Mouse (Mus musculus) embryonic facial prominence, embryonic 10.5 days (tissue): Measurements from ENCODE around the gene Auts2. TPM values are rescaled to one million over a fixed set of nuclear protein-coding genes. Genes with fewer than 3 reads are reported as not detected.

ENCODE experiments used
- DNase-seq: peaks from one replicate; pipeline ENCODE4 v3.0.0-alpha.2; 2017; ENCODE audit warnings: low spot score
- H3K27ac ChIP-seq: fragments of 300-500 bp; sonication (generic); replicated peaks from 2 replicates; pipeline ENCODE4 v1.5.1; 2016; ENCODE audit warnings: mild to moderate bottlenecking
- H3K27me3 ChIP-seq: fragments of 300-500 bp; sonication (generic); replicated peaks from 2 replicates; pipeline ENCODE4 v1.6.1; 2016; ENCODE audit warnings: low read depth, mild to moderate bottlenecking; ENCODE audit not compliant: poor library complexity, severe bottlenecking
- H3K36me3 ChIP-seq: fragments of 300-500 bp; sonication (generic); replicated peaks from 2 replicates; pipeline ENCODE4 v1.6.1; 2016; ENCODE audit warnings: mild to moderate bottlenecking, moderate library complexity
- H3K4me1 ChIP-seq: fragments of 300-500 bp; sonication (generic); 2 replicates; pipeline ENCODE4 v1.6.1; 2016
- H3K4me3 ChIP-seq: fragments of 300-500 bp; sonication (generic); 2 replicates; pipeline ENCODE4 v1.5.1; 2016; ENCODE audit warnings: mild to moderate bottlenecking, moderate library complexity
- H3K9me3 ChIP-seq: fragments of 300-500 bp; sonication (generic); 2 replicates; pipeline ENCODE4 v1.6.1; 2016; ENCODE audit warnings: mild to moderate bottlenecking
- WGBS: fragments of 180-500 bp; shearing (Covaris S2); methylation state at CpG from one replicate; pipeline ENCODE4 v1.1.7; 2016; 5-methylcytosine and 5-hydroxymethylcytosine counted together
- polyA plus RNA-seq: library from polyadenylated mRNA; unstranded; fragments of >200 nt; fragmentation: Nextera tagmentation; extraction: Ambion mirVana; gene quantifications from 2 replicates; pipeline ENCODE4 v1.2.1, GENCODE M21; 2016

The Auts2 gene
- polyA plus RNA-seq, 1 experiment from 2014 or later: 50.0 TPM

DNA sequence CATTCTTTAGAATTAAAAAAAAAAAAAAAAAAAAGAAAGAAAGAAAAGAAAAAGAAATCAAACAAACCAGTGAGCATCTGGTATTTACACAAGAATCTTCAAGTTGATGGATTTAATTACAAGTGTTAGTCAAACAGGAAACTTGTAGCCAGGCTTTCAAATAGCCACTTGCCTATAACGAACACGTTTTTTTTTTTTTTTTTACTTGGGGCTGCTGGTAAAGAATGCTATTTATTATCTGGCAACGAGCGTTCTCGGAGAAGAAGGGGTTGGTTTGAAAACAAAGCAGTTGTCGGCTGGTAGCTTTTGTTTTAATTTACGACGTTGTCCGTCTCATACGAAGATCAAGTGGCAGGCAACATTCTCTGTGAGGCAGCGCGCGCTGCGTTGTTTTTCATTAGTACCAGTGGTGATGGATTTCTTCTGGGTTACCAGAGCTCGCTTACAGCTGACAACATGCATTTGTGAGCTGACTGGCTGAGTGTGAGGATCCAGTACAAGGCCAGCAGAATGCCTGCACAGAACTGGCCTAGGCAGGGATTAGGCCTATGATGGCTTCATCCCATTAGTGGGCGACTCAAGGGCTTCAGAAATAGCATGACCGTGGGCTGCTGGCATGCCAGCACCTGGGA, 994.1 kb downstream of the Auts2 start:
- Histone ChIP-seq H3K9me3 (no peaks in the 10 kb centered on the region), H3K4me1 (peaks cover 31% of the 10 kb centered on the region), H3K27me3 (peaks cover 30% of the 10 kb centered on the region), H3K36me3 (no peaks in the 10 kb centered on the region), H3K4me3 (no peak overlapping the region), H3K27ac (no peak overlapping the region)
- 39% methylated on average over 17 of the region's 17 CpGs for WGBS
- DNase-seq: peak; percentile 39

GRCm38 (mm10) chr5:131547926-131548325, 995.2 kb downstream of the Auts2 start:
- H3K4me3 ChIP-seq: no peak overlapping the region

GRCm38 (mm10) chr5:131546414-131546813, 996.7 kb downstream of the Auts2 start:
- Histone ChIP-seq H3K4me3 (no peak overlapping the region), H3K4me1 (peaks cover 16% of the 10 kb centered on the region), H3K36me3 (no peaks in the 10 kb centered on the region), H3K27ac (no peak overlapping the region), H3K9me3 (peaks cover 4% of the 10 kb centered on the region; the same call in 1 of the 2 replicates), H3K27me3 (peaks cover 34% of the 10 kb centered on the region)
- 81% methylated on average over 1 of the region's 1 CpGs for WGBS
- no peak for DNase-seq

More at GRCm38 (mm10) chr5:131547926-131548325, 995.2 kb downstream of the Auts2 start:
- no peak for DNase-seq
- no peaks in the 10 kb centered on the region for H3K36me3 ChIP-seq
- peaks cover 26% of the 10 kb centered on the region for H3K4me1 ChIP-seq
- peaks cover 4% of the 10 kb centered on the region; the same call in 1 of the 2 replicates for H3K9me3 ChIP-seq
- H3K27me3 ChIP-seq: peaks cover 31% of the 10 kb centered on the region
- 67% methylated on average over 6 of the region's 6 CpGs for WGBS
- no peak overlapping the region for H3K27ac ChIP-seq

DNA sequence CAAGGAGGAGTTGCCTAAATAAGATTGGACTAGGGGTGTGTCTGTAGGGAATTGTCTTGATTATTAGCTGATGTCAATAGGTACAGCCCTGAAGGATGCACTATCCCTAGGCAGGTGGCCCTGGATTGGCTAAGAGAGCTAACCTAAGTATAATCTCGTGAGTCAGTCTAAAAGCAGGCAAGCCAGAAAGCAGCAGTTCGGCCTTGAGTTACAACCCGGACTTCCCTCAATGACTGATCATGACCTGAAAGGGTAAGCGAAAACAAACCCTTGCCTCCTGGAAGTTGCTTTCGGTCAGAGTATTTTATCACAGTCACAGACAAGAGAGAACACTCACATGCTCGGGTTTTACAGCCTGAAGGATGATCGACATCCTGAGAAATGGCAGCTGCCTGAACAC, 998.8 kb downstream of the Auts2 start:
- H3K4me3 ChIP-seq: no peak overlapping the region
- WGBS: 90% methylated on average over 7 of the region's 7 CpGs
- H3K4me1 ChIP-seq: peaks cover 11% of the 10 kb centered on the region
- peaks cover 4% of the 10 kb centered on the region; the same call in 1 of the 2 replicates for H3K9me3 ChIP-seq
- no peaks in the 10 kb centered on the region for H3K36me3 ChIP-seq
- no peak overlapping the region for H3K27ac ChIP-seq
- DNase-seq: no peak
- H3K27me3 ChIP-seq: peaks cover 33% of the 10 kb centered on the region

GRCm38 (mm10) chr5:131538311-131538915, 1004.7 kb downstream of the Auts2 start:
- Histone ChIP-seq H3K4me1 (peaks cover 34% of the 10 kb centered on the region), H3K27me3 (peaks cover 23% of the 10 kb centered on the region), H3K4me3 (peak overlapping the region; percentile 90), H3K36me3 (peaks cover 4% of the 10 kb centered on the region), H3K9me3 (no peaks in the 10 kb centered on the region), H3K27ac (peak overlapping the region; percentile 99)
- peak; percentile 90 for DNase-seq
- under 1% methylated on average over 67 of the region's 68 CpGs for WGBS

GRCm38 (mm10) chr5:131537831-131538310, 1005.3 kb downstream of the Auts2 start:
- H3K4me1 ChIP-seq: peaks cover 40% of the 10 kb centered on the region
- peak overlapping the region; percentile 90 for H3K4me3 ChIP-seq
- peaks cover 22% of the 10 kb centered on the region for H3K27me3 ChIP-seq

DNA sequence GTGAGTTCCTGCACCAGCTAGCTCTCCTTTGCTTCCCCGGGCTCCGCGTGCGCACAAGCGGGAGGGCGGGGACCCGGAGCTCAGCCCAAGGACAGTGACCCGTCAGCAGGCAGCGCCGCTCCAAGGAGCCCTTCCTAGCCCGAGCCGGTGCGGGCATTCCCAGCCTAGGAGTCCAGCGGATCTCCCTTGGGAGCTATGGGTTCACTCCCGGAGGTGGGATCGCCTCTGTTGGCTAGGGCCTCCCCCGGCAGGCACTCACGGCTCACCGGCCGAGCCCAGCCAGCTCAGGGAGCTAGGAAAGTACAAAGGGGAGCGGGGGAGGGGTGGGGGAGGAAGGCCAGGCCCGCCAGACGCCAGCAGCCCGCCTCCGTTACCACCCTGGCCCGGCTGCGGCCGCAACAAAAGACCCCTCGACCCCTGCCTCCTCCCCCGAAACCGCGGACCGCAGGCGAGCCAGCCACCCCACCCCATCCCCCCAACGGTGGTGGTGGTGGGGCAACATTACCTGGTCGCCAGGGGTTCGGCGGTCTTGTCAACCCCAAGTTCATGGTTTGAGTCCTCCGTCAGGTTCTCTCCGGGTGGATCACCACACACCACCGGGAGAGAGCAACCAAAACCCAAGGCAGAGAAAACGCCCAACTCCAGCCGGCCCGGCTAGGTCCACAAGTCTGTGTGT, 1005.9 kb downstream of the Auts2 start:
- peak overlapping the region; percentile 90 for H3K4me3 ChIP-seq
- peak overlapping the region; percentile 99 for H3K27ac ChIP-seq
- peaks cover 16% of the 10 kb centered on the region for H3K27me3 ChIP-seq
- no peaks in the 10 kb centered on the region for H3K9me3 ChIP-seq
- peak; percentile 89 for DNase-seq
- H3K36me3 ChIP-seq: peaks cover 15% of the 10 kb centered on the region
- peaks cover 45% of the 10 kb centered on the region for H3K4me1 ChIP-seq
- WGBS: under 1% methylated on average over 44 of the region's 44 CpGs

More at GRCm38 (mm10) chr5:131537831-131538310, 1005.3 kb downstream of the Auts2 start:
- H3K36me3 ChIP-seq: peaks cover 9% of the 10 kb centered on the region
- peak overlapping the region; percentile 99 for H3K27ac ChIP-seq
- no peaks in the 10 kb centered on the region for H3K9me3 ChIP-seq
- under 1% methylated on average over 47 of the region's 48 CpGs for WGBS
- peak; percentile 88 for DNase-seq

DNA sequence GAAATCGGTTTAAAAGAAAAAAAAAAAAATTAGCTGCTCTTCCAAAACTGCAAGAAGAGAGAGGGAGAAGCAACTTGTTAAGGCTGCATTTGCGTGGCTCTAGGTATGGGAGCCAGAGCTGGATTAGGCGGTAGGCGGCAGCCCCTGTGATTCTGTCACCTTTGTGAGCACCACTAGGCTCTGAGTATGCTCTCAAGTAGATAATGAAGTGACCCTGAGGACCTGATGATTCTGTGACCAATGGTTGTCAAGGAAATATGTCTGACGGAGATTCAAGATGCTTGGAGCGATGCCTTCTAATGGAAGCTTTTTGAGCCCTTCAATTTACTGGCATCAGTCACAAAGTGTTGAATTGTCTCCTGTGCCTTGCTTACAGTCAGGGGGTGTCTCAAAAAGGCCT, 1007.4 kb downstream of the Auts2 start:
- peak overlapping the region; percentile 62 for H3K27ac ChIP-seq
- DNase-seq: no peak
- peak overlapping the region; percentile 90 for H3K4me3 ChIP-seq
- peaks cover 14% of the 10 kb centered on the region for H3K27me3 ChIP-seq
- 15% methylated on average over 6 of the region's 6 CpGs for WGBS
- peaks cover 30% of the 10 kb centered on the region for H3K36me3 ChIP-seq
- H3K4me1 ChIP-seq: peaks cover 56% of the 10 kb centered on the region
- no peaks in the 10 kb centered on the region for H3K9me3 ChIP-seq

DNA sequence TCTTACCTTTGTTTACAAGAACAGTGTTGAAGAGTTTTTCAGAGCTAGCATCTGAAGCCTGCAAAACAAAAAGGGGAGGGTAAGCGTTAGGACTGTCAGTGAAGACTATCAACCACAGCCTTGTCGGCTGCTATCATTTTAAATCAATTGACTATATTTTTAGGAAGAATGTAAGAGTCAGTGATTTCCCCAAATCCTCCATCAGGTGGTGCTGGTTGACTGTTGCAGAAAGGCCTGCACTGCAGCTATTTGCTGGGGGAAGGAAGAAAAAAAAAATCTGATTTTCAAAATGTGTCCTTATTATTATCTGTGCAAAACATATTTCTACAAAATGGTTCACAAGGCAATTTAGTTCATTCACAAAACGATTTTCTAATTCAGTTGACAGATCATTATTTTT, 1009.3 kb downstream of the Auts2 start:
- peak; percentile 58 for DNase-seq
- H3K4me1 ChIP-seq: peaks cover 61% of the 10 kb centered on the region
- no peaks in the 10 kb centered on the region for H3K9me3 ChIP-seq
- H3K4me3 ChIP-seq: no peak overlapping the region
- WGBS: 35% methylated on average over 3 of the region's 3 CpGs
- H3K36me3 ChIP-seq: peaks cover 49% of the 10 kb centered on the region
- H3K27ac ChIP-seq: no peak overlapping the region
- no peaks in the 10 kb centered on the region for H3K27me3 ChIP-seq

DNA sequence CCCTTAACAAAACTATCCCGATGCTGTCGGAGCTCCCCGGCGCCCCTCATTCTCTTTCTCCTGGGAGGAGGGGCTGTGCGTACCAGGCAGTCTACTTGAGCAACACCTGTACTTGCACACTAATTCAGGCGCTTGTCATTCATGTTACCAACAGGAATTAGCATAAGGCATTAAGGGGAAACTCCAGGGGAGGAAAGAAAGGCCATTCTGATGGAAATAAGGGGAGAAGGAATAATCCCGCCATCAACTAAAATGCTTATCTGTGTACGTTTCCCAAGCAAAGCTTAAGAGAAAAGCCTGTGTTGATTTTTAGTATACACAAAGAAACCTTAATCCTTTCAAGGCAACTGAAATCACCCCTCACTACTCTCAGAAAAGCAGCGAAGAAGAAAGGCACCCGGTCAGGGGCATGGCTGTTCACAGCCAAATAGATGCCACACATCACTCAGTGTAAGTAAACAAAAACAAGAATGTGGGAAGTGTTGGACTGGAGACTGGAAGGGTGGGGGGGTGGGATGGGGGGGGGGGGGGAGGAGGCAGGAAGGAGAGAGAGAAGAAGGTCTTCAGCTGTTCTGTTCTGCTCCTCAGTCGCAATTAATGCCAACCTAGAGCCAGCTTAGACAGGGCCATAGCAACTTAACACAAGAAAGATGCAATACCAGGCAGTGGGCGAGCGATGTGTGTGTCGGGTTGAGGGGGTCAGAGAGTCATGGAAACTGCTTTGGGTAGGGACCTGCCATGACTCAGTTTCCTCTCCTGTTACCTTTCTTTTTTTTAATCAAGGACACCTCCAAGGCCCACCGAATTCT, 1011.2 kb downstream of the Auts2 start:
- H3K27ac ChIP-seq: no peak overlapping the region
- H3K27me3 ChIP-seq: no peaks in the 10 kb centered on the region
- DNase-seq: no peak
- 46% methylated on average over 15 of the region's 15 CpGs for WGBS
- H3K36me3 ChIP-seq: peaks cover 62% of the 10 kb centered on the region
- peaks cover 75% of the 10 kb centered on the region for H3K4me1 ChIP-seq
- H3K9me3 ChIP-seq: no peaks in the 10 kb centered on the region
- peak overlapping the region; percentile 19; the same call in 1 of the 2 replicates for H3K4me3 ChIP-seq

DNA sequence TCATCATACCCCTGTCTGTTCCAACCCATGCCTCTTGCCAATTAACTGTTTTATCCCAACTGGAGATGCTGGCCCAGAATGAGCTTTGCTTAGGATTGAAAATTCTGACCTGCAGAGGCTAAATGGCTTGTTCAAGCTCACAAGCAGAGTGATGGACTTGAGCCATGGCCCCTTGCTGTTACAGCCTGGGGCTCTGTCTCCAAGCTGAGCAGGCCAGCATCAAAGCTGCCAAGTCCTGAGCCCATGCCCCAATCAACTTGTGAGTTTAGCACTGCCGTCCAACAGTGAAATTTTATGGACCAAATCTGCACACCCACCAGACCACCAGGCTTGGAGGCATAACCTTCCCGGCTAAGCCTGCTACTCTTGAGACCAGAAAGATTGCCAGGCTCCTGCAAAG, 1012.3 kb downstream of the Auts2 start:
- Histone ChIP-seq H3K27ac (no peak overlapping the region), H3K9me3 (no peaks in the 10 kb centered on the region), H3K4me3 (no peak overlapping the region), H3K4me1 (peaks cover 81% of the 10 kb centered on the region), H3K27me3 (no peaks in the 10 kb centered on the region), H3K36me3 (peaks cover 67% of the 10 kb centered on the region)
- no peak for DNase-seq
- WGBS: 55% methylated on average over 2 of the region's 2 CpGs

- 18% methylated on average over 3 of the region's 3 CpGs for WGBS
- Histone ChIP-seq H3K36me3 (peaks cover 63% of the 10 kb centered on the region), H3K4me1 (peaks cover 78% of the 10 kb centered on the region), H3K27ac (peak overlapping the region; percentile 41; the same call in 1 of the 2 replicates), H3K27me3 (no peaks in the 10 kb centered on the region), H3K9me3 (no peaks in the 10 kb centered on the region), H3K4me3 (no peak overlapping the region)
- peak; percentile 55 for DNase-seq
Observed at GRCm38 (mm10) chr5:131526666-131527065, 1016.5 kb downstream of the Auts2 start.
